Mouse (Mus musculus): Measurements from ENCODE around the gene Tmem161b.

Gene Tmem161b

DNA sequence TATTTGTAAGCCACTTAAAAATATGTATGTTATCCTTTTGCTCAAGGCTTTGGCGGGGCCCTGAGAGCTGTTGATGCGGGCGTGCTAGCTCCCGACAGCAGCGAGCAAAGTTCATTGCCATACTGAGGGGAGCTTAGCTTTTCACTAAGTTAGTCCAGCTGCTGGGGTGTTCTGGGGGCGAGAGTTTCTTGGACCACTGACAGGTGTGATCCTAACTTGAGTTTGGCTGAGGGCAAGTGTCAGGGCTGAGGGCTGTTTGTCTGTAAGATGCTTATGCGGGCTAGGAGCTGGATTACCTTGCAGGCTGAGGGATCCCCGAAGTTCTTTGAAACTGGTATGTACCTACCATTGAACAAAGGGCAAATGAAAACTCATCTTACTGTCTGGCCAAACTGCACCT, 123.0 kb downstream of the Tmem161b start:
- DNase-seq (ENCODE audit: low read depth in 2 of 2, low spot score in 2 of 2): no peak
